Mouse (Mus musculus): Measurements from ENCODE around the gene Hbb-bt.
"Not testable (repeated sequence)": the region's sequence is repeated elsewhere in the genome, so short reads cannot be mapped to it uniquely, and the experiment has no call there.

Hbb-bt gene

GRCm38 (mm10) chr7:103813766-103814165 is at the start of gene Hbb-bt:
TSS of gene Hbb-bt (minus strand) at chr7:103813996.
- DNase-seq (ENCODE audit: low read depth, low spot score): no peak

DNA sequence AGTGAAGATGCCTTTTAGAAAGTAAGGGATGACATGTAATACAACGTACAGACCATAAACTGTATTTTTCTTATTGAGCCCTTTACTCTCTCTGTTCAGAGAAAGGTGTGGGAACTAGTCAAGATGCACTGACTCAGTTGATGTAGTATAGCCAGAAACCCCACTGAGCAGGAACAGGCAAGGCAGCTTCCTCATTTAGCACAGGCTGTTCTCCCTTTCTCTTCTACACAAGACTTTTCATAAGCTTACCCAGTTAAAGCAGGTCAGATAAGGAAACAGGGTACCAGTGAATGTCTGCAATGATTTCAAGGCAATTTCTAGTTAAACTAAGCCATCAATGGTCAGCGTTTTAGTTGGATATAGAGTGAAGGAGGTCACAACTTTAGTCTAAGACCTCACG is 47.7 kb upstream of the Hbb-bt start:
- no peak for DNase-seq (ENCODE audit: low read depth, low spot score)

DNA sequence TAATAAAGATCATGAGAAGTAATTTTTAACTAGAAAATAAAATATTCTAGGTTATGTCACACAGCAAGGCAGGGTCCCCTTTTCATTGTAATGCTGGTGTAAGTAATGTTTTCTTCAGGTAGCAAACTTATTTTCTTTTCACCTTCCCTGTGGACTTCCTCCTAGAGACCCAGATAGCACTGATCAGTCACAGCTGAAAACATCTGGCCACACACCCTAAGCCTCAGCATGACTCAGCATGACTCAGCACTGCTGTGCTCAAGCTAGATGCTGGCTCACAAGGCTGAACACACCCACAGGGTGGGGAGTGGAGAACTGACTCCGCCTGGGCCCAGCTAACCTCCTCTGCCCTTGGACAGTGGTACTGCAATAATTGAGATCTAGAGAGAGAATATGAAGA is 47.1 kb upstream of the Hbb-bt start:
- DNase-seq (ENCODE audit: low read depth, low spot score): peak; percentile 74

GRCm38 (mm10) chr7:103859076-103859475 is 45.3 kb upstream of the Hbb-bt start:
- DNase-seq (ENCODE audit: low read depth, low spot score): no peak

GRCm38 (mm10) chr7:103854669-103855068 is 40.9 kb upstream of the Hbb-bt start:
- DNase-seq (ENCODE audit: low read depth, low spot score): no peak

- DNase-seq (ENCODE audit: low read depth, low spot score): no peak
Observed at GRCm38 (mm10) chr7:103853090-103853489, 39.3 kb upstream of the Hbb-bt start, which contains the start of gene Hbb-y. TSS of gene Hbb-y (minus strand) at chr7:103853216.

DNA sequence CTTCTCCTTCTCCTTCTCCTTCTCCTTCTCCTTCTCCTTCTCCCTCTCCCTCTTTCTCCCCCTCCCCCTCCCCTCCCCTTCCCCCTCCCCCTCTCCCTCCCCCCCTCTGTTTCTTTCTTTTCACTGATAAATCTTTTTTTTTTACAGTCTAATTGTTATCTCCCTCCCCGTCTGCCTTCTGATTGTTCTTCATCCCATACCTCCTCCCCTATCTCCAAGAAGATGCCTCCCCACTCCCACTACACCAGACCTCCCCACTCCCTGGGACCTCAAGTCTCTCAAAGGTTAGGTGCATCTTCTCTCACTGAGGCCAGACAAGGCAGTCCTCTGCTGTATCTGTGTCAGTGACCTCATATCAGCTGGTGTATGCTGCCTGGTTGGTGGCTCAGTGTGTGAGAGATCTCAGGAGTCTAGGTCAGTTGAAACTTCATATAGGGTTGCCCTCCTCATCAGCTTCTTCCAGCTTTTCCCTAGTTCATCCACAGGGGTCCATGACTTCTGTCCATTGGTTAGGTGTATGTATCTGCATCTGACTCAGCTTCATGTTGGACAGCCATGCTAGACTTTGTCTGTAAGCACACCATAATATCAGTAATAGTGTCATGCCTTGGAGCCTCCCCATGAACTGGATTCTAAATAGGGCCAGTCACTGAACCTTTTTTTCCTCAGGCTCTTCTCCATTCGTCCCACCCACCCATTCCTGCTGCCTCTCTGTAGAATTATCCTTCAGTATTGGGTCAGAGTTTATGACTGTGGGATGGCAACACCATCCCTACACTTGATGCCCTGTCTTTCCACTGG is 30.9 kb upstream of the Hbb-bt start:
- no peak for DNase-seq (ENCODE audit: low read depth, low spot score)

- DNase-seq (ENCODE audit: low read depth, low spot score): no peak
Observed at GRCm38 (mm10) chr7:103843034-103843433, 29.2 kb upstream of the Hbb-bt start, which contains the start of gene Hbb-bh1. TSS of gene Hbb-bh1 (minus strand) at chr7:103843164.

GRCm38 (mm10) chr7:103840268-103840667 is 26.5 kb upstream of the Hbb-bt start, which contains the start of gene Hbb-bh2:
TSS of gene Hbb-bh2 (minus strand) at chr7:103840520.
- DNase-seq (ENCODE audit: low read depth, low spot score): no peak

GRCm38 (mm10) chr7:103827808-103828207 is 14.0 kb upstream of the Hbb-bt start, which contains the start of gene Hbb-bs:
TSS of gene Hbb-bs (minus strand) at chr7:103828096.
- no peak for DNase-seq (ENCODE audit: low read depth, low spot score)

DNA sequence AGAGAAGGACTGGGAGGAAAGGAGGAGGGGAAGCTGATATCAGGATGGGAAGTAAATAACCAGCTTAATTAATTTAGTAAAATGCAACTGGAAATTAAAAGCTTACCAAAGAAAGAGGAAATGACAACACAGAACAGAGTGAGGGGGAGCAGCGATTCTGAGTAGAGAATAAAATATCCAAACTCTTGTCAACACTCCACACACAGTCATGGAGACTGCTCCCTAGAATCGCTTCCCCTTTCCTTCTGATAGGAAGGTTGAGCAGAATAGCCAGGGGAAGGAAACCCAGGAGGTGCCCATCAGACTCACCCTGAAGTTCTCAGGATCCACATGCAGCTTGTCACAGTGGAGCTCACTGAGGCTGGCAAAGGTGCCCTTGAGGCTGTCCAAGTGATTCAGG is 13.3 kb upstream of the Hbb-bt start:
- not testable (repeated sequence) for DNase-seq (ENCODE audit: low read depth, low spot score)

DNA sequence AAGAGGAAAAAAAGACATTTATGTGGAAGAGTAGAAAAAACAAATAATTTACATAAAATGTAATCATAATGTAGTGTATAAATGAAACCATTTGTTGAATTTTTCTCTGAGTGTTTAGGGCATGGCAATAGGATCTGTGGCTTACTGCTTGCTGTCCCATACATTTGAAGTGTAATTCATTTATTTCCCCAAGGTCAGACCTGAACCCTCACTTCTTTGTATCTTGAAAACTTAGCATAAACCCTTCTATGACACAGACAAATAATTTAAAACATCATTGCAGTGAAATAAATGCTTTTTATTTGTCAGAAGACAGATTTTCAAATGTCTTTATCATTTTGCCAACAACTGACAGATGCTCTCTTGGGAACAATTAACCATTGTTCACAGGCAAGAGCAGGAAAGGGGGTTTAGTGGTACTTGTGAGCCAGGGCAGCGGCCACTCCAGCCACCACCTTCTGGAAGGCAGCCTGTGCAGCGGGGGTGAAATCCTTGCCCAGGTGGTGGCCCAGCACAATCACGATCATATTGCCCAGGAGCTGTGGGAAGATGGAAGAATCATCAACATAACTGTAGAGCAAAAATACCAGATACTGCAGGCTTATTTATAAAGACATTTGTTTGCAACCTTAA is 12.6 kb upstream of the Hbb-bt start:
- no peak for DNase-seq (ENCODE audit: low read depth, low spot score)

GRCm38 (mm10) chr7:103825536-103826254 is 11.9 kb upstream of the Hbb-bt start:
- DNase-seq (ENCODE audit: low read depth, low spot score): no peak

- no peak for DNase-seq (ENCODE audit: low read depth, low spot score)
Observed at GRCm38 (mm10) chr7:103824597-103824996, 10.8 kb upstream of the Hbb-bt start.

DNA sequence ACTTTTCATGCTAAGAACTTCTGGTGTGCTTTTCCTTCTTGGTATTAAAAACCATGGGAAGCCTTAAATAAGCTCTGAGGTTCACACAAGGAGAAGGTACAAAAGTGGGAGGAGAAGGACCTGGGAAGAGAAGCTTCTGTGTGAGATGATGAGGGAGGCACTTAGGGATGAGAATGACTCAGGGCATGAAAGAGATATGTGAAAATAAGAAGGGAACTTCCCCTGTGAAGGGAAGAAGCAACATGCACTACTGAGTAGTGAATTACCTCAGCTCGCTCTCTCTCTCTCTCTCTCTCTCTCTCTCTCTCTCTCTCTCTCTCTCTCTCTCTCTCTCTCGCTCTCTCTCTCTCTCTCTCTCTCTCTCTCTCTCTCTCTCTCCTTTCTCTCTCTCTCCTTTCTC is 1.3 kb upstream of the Hbb-bt start:
- not testable (repeated sequence) for DNase-seq (ENCODE audit: low read depth, low spot score)

GRCm38 (mm10) chr7:103813152-103813551 is 644 bp downstream of the Hbb-bt start:
- not testable (repeated sequence) for DNase-seq (ENCODE audit: low read depth, low spot score)

- no peak for DNase-seq (ENCODE audit: low read depth, low spot score)
Observed at GRCm38 (mm10) chr7:103812174-103812573, 1.6 kb downstream of the Hbb-bt start.

GRCm38 (mm10) chr7:103811223-103811845 is 2.5 kb downstream of the Hbb-bt start:
- DNase-seq (ENCODE audit: low read depth, low spot score): no peak

DNA sequence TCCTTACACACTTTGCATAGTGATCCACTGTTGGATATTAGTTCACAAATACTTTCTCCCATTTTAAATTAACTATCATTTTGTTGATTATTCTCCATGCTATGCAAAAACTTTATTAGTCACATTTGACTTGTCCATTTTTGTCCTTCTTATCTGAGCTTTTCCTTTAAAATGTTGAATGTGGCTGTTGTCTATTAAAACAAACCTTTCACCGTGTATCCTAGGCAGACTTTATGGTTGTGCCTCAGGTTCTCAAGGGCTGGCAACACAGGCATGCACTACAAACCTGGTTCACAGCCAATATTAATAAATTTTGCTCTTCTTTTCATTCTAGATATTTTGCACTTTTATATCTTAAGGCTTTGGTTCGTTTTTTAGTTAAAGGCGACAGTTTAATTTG is 3.0 kb downstream of the Hbb-bt start:
- no peak for DNase-seq (ENCODE audit: low read depth, low spot score)

DNA sequence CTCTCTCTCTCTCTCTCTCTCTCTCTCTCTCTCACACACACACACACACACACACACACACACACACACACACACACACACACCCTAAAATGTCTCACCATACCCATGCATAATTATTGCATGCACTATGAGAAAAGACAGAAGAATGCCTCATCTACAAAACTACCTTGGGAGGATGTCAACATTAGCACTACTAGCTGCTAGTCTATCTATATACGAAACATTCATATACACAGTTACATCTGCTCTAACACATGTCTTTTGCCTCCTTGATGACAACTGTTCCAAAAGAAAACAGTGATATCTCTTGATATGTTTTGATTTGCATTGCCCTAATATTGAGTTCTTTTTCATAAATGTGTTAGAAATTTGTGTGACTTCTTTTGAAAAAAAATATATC is 3.5 kb downstream of the Hbb-bt start:
- no peak for DNase-seq (ENCODE audit: low read depth, low spot score)

DNA sequence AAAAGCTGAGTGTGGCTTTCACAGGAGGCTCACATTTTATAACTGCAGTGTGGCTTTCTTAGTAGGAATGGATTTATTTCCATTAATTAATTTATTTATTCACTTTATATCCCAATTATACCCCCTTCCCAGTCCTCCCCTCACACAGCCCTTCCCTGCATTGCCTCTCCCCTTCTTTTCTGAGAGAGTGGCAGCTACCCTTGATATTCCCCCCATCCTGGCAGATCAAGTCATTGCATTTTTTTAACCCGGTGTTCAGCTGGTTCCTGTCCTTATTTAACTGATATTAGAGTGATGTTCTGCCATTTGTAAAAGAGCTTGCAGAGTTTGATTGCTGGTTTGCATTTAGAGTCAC is 4.0 kb downstream of the Hbb-bt start:
- no peak for DNase-seq (ENCODE audit: low read depth, low spot score)
